Mouse (Mus musculus) thymus, postnatal 25 days (tissue): Measurements from ENCODE around the gene AF366264.
"Not testable (repeated sequence)": the region's sequence is repeated elsewhere in the genome, so short reads cannot be mapped to it uniquely, and the experiment has no call there.

Experiments
- DNase-seq: peaks from one replicate; pipeline ENCODE4 v3.0.0; 2022

The AF366264 gene

DNA sequence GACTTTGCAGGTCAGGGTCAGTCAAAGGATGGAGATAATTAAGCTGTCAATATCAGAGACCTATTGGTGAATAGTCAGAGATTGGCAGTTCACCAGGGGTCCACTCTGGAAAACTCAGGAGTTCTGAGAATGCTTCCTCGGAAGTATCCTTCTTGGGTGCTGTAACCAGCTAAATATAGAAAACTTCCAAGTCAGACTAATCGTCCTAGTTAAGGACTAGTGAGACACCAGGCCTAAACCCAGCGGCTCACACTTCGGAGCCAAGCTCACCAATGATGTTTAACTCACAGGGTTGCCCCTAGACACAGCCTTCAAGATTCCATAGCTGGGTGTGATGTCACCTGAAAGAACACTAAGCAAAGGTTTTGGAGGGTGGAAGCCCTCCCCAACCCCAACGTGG, at the start of gene AF366264:
TSS of gene AF366264 (minus strand) at position 101 of the 400 bp plus-strand sequence.
- not testable (repeated sequence) for DNase-seq

DNA sequence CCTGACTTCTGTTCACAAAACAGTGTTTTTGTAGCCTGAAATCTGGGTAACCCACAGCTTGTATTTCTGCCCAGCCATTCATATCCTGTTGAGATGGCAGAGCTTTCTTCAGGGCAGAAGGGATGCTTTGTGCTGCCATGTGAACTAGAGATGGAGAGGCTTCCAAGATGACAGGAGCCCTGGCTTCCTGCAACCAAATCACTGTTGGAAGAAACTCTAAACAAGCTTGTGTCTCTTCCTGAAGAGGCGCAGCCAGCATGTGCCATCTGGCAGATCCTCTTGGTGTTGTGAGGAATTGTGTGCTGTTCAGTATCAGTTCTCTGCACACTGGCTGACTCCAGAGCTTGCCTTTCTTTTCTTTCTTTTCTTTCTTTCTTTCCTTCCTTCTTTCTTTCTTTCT, 5.1 kb upstream of the AF366264 start:
- DNase-seq, result not testable (repeated sequence)

DNA sequence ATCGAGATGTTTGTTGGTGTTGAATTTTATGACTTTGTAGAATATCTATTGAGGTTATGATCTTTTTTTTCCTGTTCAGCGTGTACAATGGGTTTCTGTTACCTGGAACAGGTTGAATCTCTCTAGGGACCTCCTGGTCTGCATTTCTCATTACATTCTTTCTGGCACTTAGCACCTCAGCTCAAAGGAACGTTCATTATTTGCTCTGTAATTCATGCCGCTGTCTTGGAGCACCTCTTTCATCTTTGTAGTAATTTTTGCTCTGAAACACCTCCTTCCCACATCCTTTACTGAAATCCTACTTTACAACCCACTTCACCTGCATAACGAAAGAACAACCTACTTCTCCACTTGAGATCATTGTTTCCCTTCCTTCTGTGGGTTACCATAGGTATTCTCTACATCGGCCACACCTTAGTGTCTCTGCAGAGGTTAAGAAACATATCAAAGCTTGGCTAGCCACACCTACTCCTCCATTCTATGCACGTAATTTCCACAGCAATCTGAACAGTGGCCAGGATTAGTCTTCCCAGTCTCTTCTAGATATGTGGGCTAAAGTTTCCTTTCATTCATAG, 9.5 kb downstream of the AF366264 start:
- DNase-seq, result no peak

DNA sequence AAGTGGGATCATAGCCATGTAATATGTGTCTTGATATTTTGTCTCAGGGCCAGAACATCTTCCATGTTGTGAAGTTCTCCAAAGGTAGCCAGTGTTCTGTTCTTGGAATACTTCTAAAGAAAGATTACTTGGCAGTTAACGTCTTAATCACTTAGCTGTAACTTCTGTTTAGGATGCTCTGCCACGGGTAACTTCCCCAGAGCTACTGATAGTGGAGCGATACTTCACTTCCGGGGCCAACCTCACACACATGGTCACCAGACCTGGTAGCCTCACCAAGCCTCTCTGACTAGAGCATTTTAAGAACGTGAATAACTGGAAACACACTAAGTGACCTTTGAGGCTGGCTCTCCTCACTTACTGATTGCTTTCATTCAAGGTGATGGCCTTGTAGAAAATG, 38.6 kb downstream of the AF366264 start:
- no peak for DNase-seq

DNA sequence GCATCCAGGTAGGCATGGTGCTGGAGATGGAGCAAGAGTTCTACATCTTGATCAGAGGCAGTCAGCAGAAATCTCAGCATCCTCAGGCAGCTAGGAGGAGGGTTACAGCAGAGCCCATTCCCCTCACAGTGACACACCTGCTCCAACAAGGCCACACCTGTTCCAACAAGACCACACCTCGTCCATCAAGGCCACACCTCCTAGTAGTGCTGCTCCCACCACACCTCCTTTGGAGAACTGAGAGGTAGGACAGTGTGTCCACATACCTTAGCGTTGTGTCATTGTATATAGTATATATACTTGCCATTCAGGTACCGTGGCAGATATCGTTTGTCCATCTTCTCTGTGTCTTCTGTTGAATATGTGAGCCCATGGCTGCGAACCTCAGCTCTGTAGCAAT, 40.5 kb downstream of the AF366264 start:
- DNase-seq, result no peak

DNA sequence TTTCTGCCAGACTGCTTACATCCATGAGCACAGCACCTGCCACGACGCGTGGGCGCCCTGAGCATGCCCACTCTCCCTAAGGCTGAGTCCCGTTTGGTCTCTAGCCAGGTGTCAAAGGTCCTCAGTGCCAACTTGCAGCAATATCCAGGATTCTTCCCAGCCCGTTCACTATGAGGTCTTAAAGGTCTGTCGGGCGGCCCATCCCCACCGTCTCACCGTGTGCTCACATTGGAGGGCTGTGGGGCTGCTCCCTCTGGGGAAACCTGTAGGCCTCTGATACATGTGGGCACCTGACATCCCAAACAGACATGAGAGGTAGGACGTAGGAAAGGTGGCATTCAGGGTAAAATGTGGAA, 44.5 kb downstream of the AF366264 start:
- DNase-seq, result no peak

DNA sequence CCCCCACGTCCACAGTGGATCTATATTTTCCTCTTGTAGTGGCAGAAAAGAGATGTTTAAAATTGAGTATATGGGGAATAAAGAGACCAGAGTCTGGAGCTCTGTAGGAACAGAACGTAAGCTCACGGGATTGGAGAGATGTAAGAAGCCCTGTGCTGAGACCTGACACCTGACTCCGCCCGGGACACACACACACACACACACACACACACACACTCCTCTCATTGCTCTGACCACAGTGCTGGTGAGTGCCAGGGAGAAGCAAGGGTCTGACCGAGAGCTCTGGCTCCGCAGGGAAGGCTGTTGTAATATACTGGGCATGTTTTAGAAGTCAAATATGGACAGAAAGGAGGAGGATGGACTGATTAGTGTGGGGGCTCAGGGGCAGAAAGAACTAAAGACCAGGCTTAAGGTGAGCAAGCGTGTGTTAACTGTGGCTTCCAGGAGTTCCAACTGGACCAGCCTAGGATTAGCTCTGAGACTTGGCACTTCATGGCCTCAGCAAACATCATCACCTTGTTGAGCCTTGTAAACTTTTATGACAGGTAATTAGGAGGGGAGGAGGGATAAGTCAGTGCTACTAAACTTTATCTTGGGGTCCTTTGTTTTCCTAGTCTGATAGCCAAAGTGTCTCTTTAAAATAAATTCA, 45.0 kb downstream of the AF366264 start:
- DNase-seq, result no peak

DNA sequence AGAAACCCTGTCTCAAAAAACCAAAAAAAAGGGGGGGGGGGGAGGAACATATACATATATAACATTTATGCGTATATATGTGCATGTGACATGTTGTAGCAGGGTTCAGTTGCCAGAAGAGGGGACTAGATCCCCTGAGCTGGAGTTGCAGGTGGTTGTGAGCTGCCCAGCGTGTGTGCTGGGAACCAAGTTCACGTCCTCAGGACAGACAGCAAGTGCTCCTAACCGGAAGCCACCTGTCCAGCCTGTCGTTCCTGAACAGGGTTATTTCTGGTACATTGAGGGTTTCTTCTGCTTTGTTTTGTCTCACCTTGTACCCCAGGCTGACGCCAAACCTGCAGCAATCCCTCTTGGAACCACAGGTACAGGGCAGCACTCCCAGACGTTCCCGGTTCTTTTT, 48.6 kb downstream of the AF366264 start:
- no peak for DNase-seq

DNA sequence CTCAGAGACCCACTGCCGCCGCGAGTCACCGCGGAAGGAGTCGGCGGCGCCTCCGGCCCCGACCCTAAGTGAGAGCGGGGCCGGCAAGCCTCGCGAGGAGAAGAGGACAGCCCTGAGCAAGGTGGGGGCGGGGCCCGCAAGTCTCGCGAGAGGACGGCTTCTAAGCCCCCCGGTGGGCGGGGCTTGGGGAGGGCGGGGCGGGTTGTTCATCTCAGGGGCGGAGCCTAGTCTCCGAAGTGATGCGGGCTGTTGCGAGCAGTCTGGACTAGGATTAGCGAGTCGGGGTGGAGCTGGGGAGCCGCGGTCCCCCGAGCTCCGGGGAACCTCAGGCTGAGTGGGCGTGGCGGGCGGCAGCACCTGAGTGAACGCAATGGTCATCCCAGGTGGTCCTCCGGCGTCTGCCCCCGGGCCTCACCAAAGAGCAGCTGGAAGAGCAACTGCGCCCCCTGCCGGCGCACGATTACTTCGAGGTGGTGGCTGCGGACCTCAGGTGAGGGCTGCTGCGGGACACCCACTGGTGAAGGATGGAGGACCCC, 52.4 kb downstream of the AF366264 start:
- DNase-seq, result peak; percentile 96

DNA sequence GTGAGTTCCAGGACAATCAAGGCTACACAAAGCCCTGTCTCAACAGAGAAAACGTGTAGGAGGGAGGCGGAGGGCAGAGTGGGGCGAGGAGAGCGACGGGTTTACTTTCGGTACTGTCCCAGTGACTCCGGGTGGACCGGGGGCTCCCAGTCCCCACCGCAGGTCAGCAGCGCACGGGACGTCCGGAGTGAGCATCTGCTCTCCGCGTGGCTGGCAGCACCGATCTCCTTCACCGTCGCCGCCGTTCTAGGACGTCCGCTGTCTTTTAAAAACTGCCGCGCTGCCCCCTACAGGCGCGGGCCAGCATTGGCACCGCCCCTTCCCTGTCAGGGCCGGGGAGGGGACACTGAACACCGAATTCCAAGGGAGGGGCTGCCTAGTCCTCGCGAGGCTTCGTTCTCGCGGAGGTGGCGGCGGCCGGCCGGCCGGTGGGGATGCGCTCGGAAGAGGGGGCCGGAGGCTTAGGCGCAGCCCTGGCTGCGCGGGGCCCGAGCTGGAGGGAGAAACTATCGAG, 52.9 kb downstream of the AF366264 start, which contains the start of gene Upf3a:
TSS of gene Upf3a (plus strand) at position 366 of the 514 bp plus-strand sequence.
- DNase-seq, result peak; percentile 93
